Mouse (Mus musculus) midbrain, embryonic 16.5 days (tissue): ENCODE measurements around the gene Cyp2d10. TPM values are rescaled to one million over a fixed set of nuclear protein-coding genes. Genes with fewer than 3 reads are reported as not detected.
"Not testable (repeated sequence)": the region's sequence is repeated elsewhere in the genome, so short reads cannot be mapped to it uniquely, and the experiment has no call there.

Source experiments
- ATAC-seq: fragments of 200-750 bp; cut with Nextera tagmentation; 2 replicates; pipeline ENCODE4 v1.8.0; 2017; ENCODE audit warnings: moderate TSS enrichment
- H3K27ac ChIP-seq: fragments of 300-500 bp; sonication (generic); 2 replicates; pipeline ENCODE4 v1.5.1; 2014; ENCODE audit warnings: mild to moderate bottlenecking, low read length, mixed read lengths
- H3K27me3 ChIP-seq: fragments of 300-500 bp; sonication (generic); 2 replicates; pipeline ENCODE4 v1.6.1; 2014; ENCODE audit warnings: low read depth, low read length, mixed read lengths; ENCODE audit not compliant: control insufficient read depth, insufficient read depth
- H3K36me3 ChIP-seq: fragments of 300-500 bp; sonication (generic); 2 replicates; pipeline ENCODE4 v1.6.1; 2014; ENCODE audit warnings: mild to moderate bottlenecking, low read length, moderate library complexity, mixed read lengths; ENCODE audit not compliant: control insufficient read depth, insufficient read depth
- H3K4me1 ChIP-seq: fragments of 300-500 bp; sonication (generic); 2 replicates; pipeline ENCODE4 v1.6.1; 2014; ENCODE audit warnings: mild to moderate bottlenecking, low read length, mixed read lengths; ENCODE audit not compliant: control insufficient read depth, insufficient read depth
- H3K4me2 ChIP-seq: fragments of 300-500 bp; sonication (generic); 2 replicates; pipeline ENCODE4 v1.6.1; 2014; ENCODE audit warnings: mild to moderate bottlenecking, low read length, mixed read lengths
- H3K4me3 ChIP-seq: fragments of 300-500 bp; sonication (generic); 2 replicates; pipeline ENCODE4 v1.5.1; 2014; ENCODE audit warnings: low read depth, mild to moderate bottlenecking, low read length, moderate library complexity, mixed read lengths
- H3K9ac ChIP-seq: fragments of 300-500 bp; sonication (generic); 2 replicates; pipeline ENCODE4 v1.6.1; 2014; ENCODE audit warnings: low read depth, low read length, mixed read lengths
- H3K9me3 ChIP-seq: fragments of 300-500 bp; sonication (generic); replicated peaks from 2 replicates; pipeline ENCODE4 v1.6.1; 2014; ENCODE audit warnings: mild to moderate bottlenecking, low read length, mixed read lengths; ENCODE audit not compliant: control insufficient read depth, poor library complexity, severe bottlenecking
- WGBS: fragments of 180-500 bp; shearing (Covaris S2); extraction: QIAGEN DNeasy Blood & Tissue Kit; methylation state at CpG from one replicate; pipeline ENCODE4 v1.1.7; 2014; 5-methylcytosine and 5-hydroxymethylcytosine counted together
- polyA plus RNA-seq: library from polyadenylated mRNA; unstranded; fragments of >200 nt; fragmentation: Nextera tagmentation; extraction: Ambion mirVana; gene quantifications from 2 replicates; pipeline ENCODE4 v1.2.1, GENCODE M21; 2015

Cyp2d10 gene
- polyA plus RNA-seq, 1 experiment from 2014 or later, result not detected

- no peaks in the 10 kb centered on the region for H3K9me3 ChIP-seq
- no peak overlapping the region for H3K9ac ChIP-seq
- H3K27me3 ChIP-seq, result no peaks in the 10 kb centered on the region
- no peak overlapping the region for H3K4me3 ChIP-seq
- WGBS, result 91% methylated on average over 3 of the region's 3 CpGs
- H3K4me2 ChIP-seq, result no peak overlapping the region
- H3K4me1 ChIP-seq, result no peaks in the 10 kb centered on the region
- no peaks in the 10 kb centered on the region for H3K36me3 ChIP-seq
- ATAC-seq, result no peak
- no peak overlapping the region for H3K27ac ChIP-seq
Measured at GRCm38 (mm10) chr15:82404163-82404562, 2.8 kb downstream of the Cyp2d10 start.

DNA sequence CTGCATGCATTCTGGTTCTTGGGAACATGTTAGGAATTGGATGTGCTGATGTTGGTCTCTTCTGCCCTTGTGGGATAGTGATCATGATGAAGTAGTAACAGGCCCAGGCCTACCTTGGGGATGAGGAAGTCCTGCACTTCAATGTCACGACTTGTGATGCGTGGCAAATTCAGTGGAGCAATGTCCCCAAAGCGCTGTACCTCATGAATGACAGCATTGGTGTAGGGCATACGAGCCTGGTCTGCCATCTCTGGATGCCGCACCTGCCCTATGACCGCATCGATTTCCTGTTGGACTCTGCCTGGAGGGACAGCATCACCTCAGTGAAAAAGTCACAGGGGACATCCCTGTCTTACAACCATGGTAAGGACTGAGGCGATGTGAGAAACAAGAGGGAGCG, 3.4 kb downstream of the Cyp2d10 start:
- H3K4me1 ChIP-seq, result no peaks in the 10 kb centered on the region
- WGBS, result 96% methylated on average over 9 of the region's 9 CpGs
- no peak for ATAC-seq

DNA sequence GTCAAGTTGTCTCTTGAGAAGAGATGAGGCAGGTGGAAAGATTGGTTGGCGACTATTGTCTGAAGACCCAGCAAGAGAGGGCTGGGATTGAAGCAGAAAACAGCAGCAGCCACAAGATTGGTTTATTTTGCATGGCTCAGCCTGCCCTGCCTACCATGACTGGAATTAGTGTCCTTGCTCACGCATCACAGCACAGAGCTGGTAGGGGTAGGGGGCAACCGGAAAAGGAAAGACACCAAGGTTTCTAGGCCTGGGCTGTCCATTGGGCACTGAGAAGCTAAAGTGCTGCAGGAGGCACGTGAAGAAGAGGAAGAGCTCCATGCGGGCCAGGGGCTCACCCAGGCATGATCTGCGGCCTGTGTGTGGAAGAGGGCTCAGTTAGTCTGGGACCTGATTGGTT, 4.3 kb downstream of the Cyp2d10 start:
- Histone ChIP-seq H3K9me3 (no peaks in the 10 kb centered on the region), H3K4me1 (no peaks in the 10 kb centered on the region), H3K4me3 (no peak overlapping the region), H3K4me2 (no peak overlapping the region), H3K27ac (no peak overlapping the region), H3K27me3 (no peaks in the 10 kb centered on the region), H3K9ac (no peak overlapping the region), H3K36me3 (no peaks in the 10 kb centered on the region)
- 83% methylated on average over 6 of the region's 6 CpGs for WGBS
- ATAC-seq, result no peak

More for the DNA sequence above, 3.4 kb downstream of the Cyp2d10 start:
- Histone ChIP-seq H3K27me3 (no peaks in the 10 kb centered on the region), H3K9ac (no peak overlapping the region), H3K27ac (no peak overlapping the region), H3K36me3 (no peaks in the 10 kb centered on the region), H3K9me3 (no peaks in the 10 kb centered on the region), H3K4me3 (no peak overlapping the region), H3K4me2 (no peak overlapping the region)

- Histone ChIP-seq H3K4me1 (no peaks in the 10 kb centered on the region), H3K4me3 (no peak overlapping the region), H3K4me2 (no peak overlapping the region), H3K27me3 (no peaks in the 10 kb centered on the region), H3K27ac (no peak overlapping the region), H3K36me3 (no peaks in the 10 kb centered on the region), H3K9ac (no peak overlapping the region), H3K9me3 (no peaks in the 10 kb centered on the region)
- no peak for ATAC-seq
Measured at GRCm38 (mm10) chr15:82402106-82402505, 4.9 kb downstream of the Cyp2d10 start.

DNA sequence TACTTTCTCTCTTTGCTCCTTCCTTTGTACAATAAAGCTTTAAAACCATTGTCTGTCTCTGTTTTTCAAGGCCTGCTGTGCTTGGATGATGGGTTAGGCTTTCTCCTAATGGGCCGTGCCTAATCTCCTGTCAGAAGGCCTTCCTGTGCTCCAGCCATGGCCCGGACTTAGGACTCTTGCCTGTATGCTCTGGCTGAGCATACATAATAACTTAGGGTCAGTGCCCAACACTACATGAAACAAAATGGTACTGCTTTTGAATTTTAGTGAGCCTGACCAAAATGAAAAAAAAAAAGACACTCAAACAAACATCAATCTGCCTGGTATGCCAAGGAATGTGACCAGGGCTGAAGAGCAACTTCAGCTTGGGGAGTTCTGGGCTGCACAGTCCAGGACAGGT, 5.5 kb downstream of the Cyp2d10 start:
- H3K27ac ChIP-seq, result no peak overlapping the region
- H3K4me1 ChIP-seq, result no peaks in the 10 kb centered on the region
- H3K9ac ChIP-seq, result no peak overlapping the region
- no peaks in the 10 kb centered on the region for H3K9me3 ChIP-seq
- 31% methylated on average over 2 of the region's 2 CpGs for WGBS
- H3K27me3 ChIP-seq, result no peaks in the 10 kb centered on the region
- H3K4me3 ChIP-seq, result no peak overlapping the region
- H3K36me3 ChIP-seq, result no peaks in the 10 kb centered on the region
- no peak for ATAC-seq
- no peak overlapping the region for H3K4me2 ChIP-seq

DNA sequence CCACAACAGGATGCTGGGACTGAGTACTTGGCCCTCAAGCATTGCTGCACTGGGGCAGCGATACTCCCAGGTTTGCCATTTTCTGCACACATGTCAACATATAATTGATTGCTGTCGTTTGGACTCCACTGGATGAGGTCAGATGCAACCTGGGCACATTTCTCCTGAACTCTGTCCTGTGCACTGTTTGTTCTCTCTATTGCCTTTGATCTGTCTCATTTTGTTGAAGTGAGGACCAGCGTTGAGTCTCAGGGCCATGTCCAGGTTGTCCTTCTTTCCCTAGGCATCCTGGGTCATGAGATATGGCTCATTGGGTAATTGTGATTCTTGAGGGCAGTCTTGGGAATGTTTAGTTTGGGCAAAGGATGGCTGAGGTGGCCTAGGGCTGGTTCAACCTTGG, 11.0 kb downstream of the Cyp2d10 start:
- WGBS, result 93% methylated on average over 3 of the region's 3 CpGs
- H3K4me3 ChIP-seq, ATAC-seq, H3K27me3 ChIP-seq, H3K36me3 ChIP-seq, H3K4me2 ChIP-seq, H3K9me3 ChIP-seq, H3K4me1 ChIP-seq, H3K9ac ChIP-seq, H3K27ac ChIP-seq: not testable (repeated sequence)

- not testable (repeated sequence) for H3K4me1 ChIP-seq, H3K27me3 ChIP-seq, H3K4me2 ChIP-seq, ATAC-seq, H3K9ac ChIP-seq, H3K4me3 ChIP-seq, H3K9me3 ChIP-seq, H3K27ac ChIP-seq, H3K36me3 ChIP-seq
- WGBS, result 98% methylated on average over 2 of the region's 2 CpGs
Measured at GRCm38 (mm10) chr15:82393922-82394321, 13.1 kb downstream of the Cyp2d10 start, which contains the start of gene Cyp2d11. Gene Cyp2d11 (minus strand): TSS chr15:82394022.

DNA sequence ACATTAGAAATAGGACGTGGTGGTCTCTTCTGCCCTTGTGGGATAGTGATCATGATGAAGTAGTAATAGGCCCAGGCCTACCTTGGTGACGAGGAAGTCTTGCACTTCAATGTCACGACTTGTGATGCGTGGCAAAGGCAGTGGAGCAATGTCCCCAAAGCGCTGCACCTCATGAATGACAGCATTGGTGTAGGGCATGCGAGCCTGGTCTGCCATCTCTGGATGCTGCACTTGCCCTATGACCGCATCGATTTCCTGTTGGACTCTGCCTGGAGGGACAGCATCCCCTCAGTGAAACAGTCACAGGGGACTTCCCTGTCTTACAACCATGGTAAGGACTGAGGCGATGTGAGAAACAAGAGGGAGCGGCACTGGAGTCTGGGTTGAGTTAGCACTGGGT, 17.1 kb downstream of the Cyp2d10 start:
- H3K27me3 ChIP-seq, H3K36me3 ChIP-seq, ATAC-seq, H3K4me1 ChIP-seq, H3K27ac ChIP-seq, H3K4me2 ChIP-seq, H3K9me3 ChIP-seq, H3K9ac ChIP-seq, H3K4me3 ChIP-seq: not testable (repeated sequence)
- 95% methylated on average over 10 of the region's 10 CpGs for WGBS

- H3K27ac ChIP-seq, result no peak overlapping the region
- no peaks in the 10 kb centered on the region for H3K36me3 ChIP-seq
- H3K27me3 ChIP-seq, result no peaks in the 10 kb centered on the region
- no peak overlapping the region for H3K4me2 ChIP-seq
- no peak for ATAC-seq
- H3K4me3 ChIP-seq, result no peak overlapping the region
- WGBS, result 91% methylated on average over 2 of the region's 2 CpGs
- no peaks in the 10 kb centered on the region for H3K9me3 ChIP-seq
- H3K9ac ChIP-seq, result no peak overlapping the region
- H3K4me1 ChIP-seq, result peaks cover 3% of the 10 kb centered on the region; the same call in 1 of the 2 replicates
Measured at GRCm38 (mm10) chr15:82385729-82386128, 21.3 kb downstream of the Cyp2d10 start.

DNA sequence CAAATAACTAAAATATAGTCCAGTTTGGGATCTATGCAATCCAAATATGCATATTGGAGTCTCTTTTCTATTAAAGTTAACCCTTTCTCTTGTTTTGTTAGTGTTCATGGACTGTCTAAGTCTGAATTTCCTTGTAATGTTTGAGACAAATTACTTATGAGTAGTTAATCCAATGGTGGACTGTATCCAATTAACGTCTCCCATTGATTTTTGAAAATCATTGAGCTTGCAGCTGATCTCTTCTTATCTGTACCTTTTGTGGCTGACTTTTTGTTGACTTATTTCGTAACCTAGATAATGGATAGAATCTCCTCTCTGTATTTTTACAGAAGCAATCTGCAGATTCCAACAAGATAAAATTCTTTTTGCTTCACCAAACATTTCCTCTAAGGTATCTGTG, 24.6 kb downstream of the Cyp2d10 start:
- WGBS, result 95% methylated on average over 2 of the region's 2 CpGs

More for the DNA sequence above, 24.6 kb downstream of the Cyp2d10 start:
- no peaks in the 10 kb centered on the region for H3K36me3 ChIP-seq
- no peak overlapping the region for H3K4me2 ChIP-seq
- no peak overlapping the region for H3K9ac ChIP-seq
- H3K27ac ChIP-seq, result no peak overlapping the region
- H3K4me3 ChIP-seq, result no peak overlapping the region
- no peaks in the 10 kb centered on the region for H3K9me3 ChIP-seq
- no peaks in the 10 kb centered on the region for H3K27me3 ChIP-seq
- no peak for ATAC-seq
- H3K4me1 ChIP-seq, result peaks cover 3% of the 10 kb centered on the region; the same call in 1 of the 2 replicates
